Mouse (Mus musculus): Measurements from ENCODE around the gene Spag9.
"Not testable (repeated sequence)": the region's sequence is repeated elsewhere in the genome, so short reads cannot be mapped to it uniquely, and the experiment has no call there.

Spag9 gene

GRCm38 (mm10) chr11:93986298-93986697 is 9.6 kb upstream of the Spag9 start:
- no peak for DNase-seq (ENCODE audit: extremely low spot score, low spot score)

- DNase-seq (ENCODE audit: extremely low spot score, low spot score) = no peak
Measured at GRCm38 (mm10) chr11:93987026-93987425, 8.9 kb upstream of the Spag9 start.

- no peak for DNase-seq (ENCODE audit: extremely low spot score, low spot score)
Measured at GRCm38 (mm10) chr11:93987625-93988327, 8.1 kb upstream of the Spag9 start.

GRCm38 (mm10) chr11:93988328-93989062 is 7.4 kb upstream of the Spag9 start:
- no peak for DNase-seq (ENCODE audit: extremely low spot score, low spot score)

- DNase-seq (ENCODE audit: extremely low spot score, low spot score) = no peak
Measured at GRCm38 (mm10) chr11:93994531-93994930, 1.4 kb upstream of the Spag9 start.

GRCm38 (mm10) chr11:93995111-93995719 is 676 bp upstream of the Spag9 start:
- peak; percentile 40 for DNase-seq (ENCODE audit: extremely low spot score, low spot score)

- DNase-seq (ENCODE audit: extremely low spot score, low spot score) = peak; percentile 81
Measured at GRCm38 (mm10) chr11:93996306-93997140, 632 bp downstream of the Spag9 start.

GRCm38 (mm10) chr11:93997141-93997775 is 1.4 kb downstream of the Spag9 start:
- DNase-seq (ENCODE audit: extremely low spot score, low spot score) = no peak

GRCm38 (mm10) chr11:93999276-93999675 is 3.4 kb downstream of the Spag9 start:
- DNase-seq (ENCODE audit: extremely low spot score, low spot score) = no peak

GRCm38 (mm10) chr11:94003346-94003745 is 7.5 kb downstream of the Spag9 start:
- DNase-seq (ENCODE audit: extremely low spot score, low spot score) = no peak

- no peak for DNase-seq (ENCODE audit: extremely low spot score, low spot score)
Measured at GRCm38 (mm10) chr11:94019091-94019490, 23.2 kb downstream of the Spag9 start.

- DNase-seq (ENCODE audit: extremely low spot score, low spot score) = no peak
Measured at GRCm38 (mm10) chr11:94020403-94020802, 24.5 kb downstream of the Spag9 start.

- DNase-seq (ENCODE audit: extremely low spot score, low spot score) = no peak
Measured at GRCm38 (mm10) chr11:94026289-94026688, 30.4 kb downstream of the Spag9 start.

GRCm38 (mm10) chr11:94032084-94032483 is 36.2 kb downstream of the Spag9 start:
- no peak for DNase-seq (ENCODE audit: extremely low spot score, low spot score)

- no peak for DNase-seq (ENCODE audit: extremely low spot score, low spot score)
Measured at GRCm38 (mm10) chr11:94032971-94033370, 37.1 kb downstream of the Spag9 start.

- DNase-seq (ENCODE audit: extremely low spot score, low spot score) = no peak
Measured at GRCm38 (mm10) chr11:94035974-94036373, 40.1 kb downstream of the Spag9 start.

GRCm38 (mm10) chr11:94041475-94041874 is 45.6 kb downstream of the Spag9 start:
- no peak for DNase-seq (ENCODE audit: extremely low spot score, low spot score)

- not testable (repeated sequence) for DNase-seq (ENCODE audit: extremely low spot score, low spot score)
Measured at GRCm38 (mm10) chr11:94042301-94042700, 46.4 kb downstream of the Spag9 start.

GRCm38 (mm10) chr11:94043998-94044985 is 48.4 kb downstream of the Spag9 start:
- DNase-seq (ENCODE audit: extremely low spot score, low spot score) = peak; percentile 89

GRCm38 (mm10) chr11:94045016-94045415 is 49.1 kb downstream of the Spag9 start:
- peak; percentile 34 for DNase-seq (ENCODE audit: extremely low spot score, low spot score)

Data from neural tube, embryonic 10.5 days (tissue).